Mouse (Mus musculus) stomach, postnatal 0 days (tissue): ENCODE data around the gene Tfr2. TPM values are rescaled to one million over a fixed set of nuclear protein-coding genes. Genes with fewer than 3 reads are reported as not detected.
"Not testable (repeated sequence)": the region's sequence is repeated elsewhere in the genome, so short reads cannot be mapped to it uniquely, and the experiment has no call there.

Experiments
- ATAC-seq: fragments of 200-750 bp; cut with Nextera tagmentation; 2 replicates; pipeline ENCODE4 v1.8.0; 2017; ENCODE audit not compliant: low FRiP score, low TSS enrichment
- DNase-seq: peaks from one replicate; pipeline ENCODE4 v3.0.0-alpha.2; 2016; ENCODE audit warnings: low spot score
- H3K27ac ChIP-seq: fragments of 300-500 bp; sonication (generic); replicated peaks from 2 replicates; pipeline ENCODE4 v1.5.1; 2014; ENCODE audit warnings: mild to moderate bottlenecking, control low read depth
- H3K27me3 ChIP-seq: fragments of 300-500 bp; sonication (generic); 2 replicates; pipeline ENCODE4 v1.6.1; 2014; ENCODE audit warnings: low read length; ENCODE audit not compliant: control insufficient read depth, insufficient read depth
- H3K36me3 ChIP-seq: fragments of 300-500 bp; sonication (generic); 2 replicates; pipeline ENCODE4 v1.6.1; 2014; ENCODE audit warnings: low read length, mixed read lengths; ENCODE audit not compliant: control insufficient read depth, insufficient read depth
- H3K4me1 ChIP-seq: fragments of 300-500 bp; sonication (generic); replicated peaks from 2 replicates; pipeline ENCODE4 v1.6.1; 2014; ENCODE audit warnings: antibody characterized with exemption; ENCODE audit not compliant: control insufficient read depth, insufficient read depth
- H3K4me2 ChIP-seq: fragments of 300-500 bp; sonication (generic); replicated peaks from 2 replicates; pipeline ENCODE4 v1.6.1; 2014; ENCODE audit warnings: low read depth, mild to moderate bottlenecking, control low read depth, moderate library complexity
- H3K4me3 ChIP-seq: fragments of 300-500 bp; sonication (generic); 2 replicates; pipeline ENCODE4 v1.5.1; 2014; ENCODE audit warnings: low read depth, low read length, control low read depth
- H3K9ac ChIP-seq: fragments of 300-500 bp; sonication (generic); 2 replicates; pipeline ENCODE4 v1.6.1; 2014; ENCODE audit warnings: mild to moderate bottlenecking, low read length, control low read depth, mixed read lengths
- H3K9me3 ChIP-seq: fragments of 300-500 bp; sonication (generic); 2 replicates; pipeline ENCODE4 v1.6.1; 2016; ENCODE audit warnings: low read length; ENCODE audit not compliant: control insufficient read depth
- CTCF ChIP-seq: IDR thresholded peaks from 2 replicates; pipeline ENCODE4 v1.5.1; 2016; ENCODE audit warnings: antibody characterized with exemption, low read depth, mild to moderate bottlenecking, moderate library complexity
- EP300 ChIP-seq: optimal IDR thresholded peaks from 2 replicates; pipeline ENCODE3; 2016; ENCODE audit warnings: antibody characterized with exemption
- WGBS: fragments of 180-500 bp; shearing (Covaris S2); extraction: QIAGEN DNeasy Blood & Tissue Kit; methylation state at CpG from one replicate; pipeline ENCODE4 v1.1.7; 2014; 5-methylcytosine and 5-hydroxymethylcytosine counted together
- polyA plus RNA-seq: library from polyadenylated mRNA; unstranded; fragments of >200 nt; fragmentation: Nextera tagmentation; extraction: Ambion mirVana; gene quantifications from 2 replicates; pipeline ENCODE4 v1.2.1, GENCODE M21; 2015

Tfr2 gene
- polyA plus RNA-seq, 1 experiment from 2014 or later: 1.2 TPM

DNA sequence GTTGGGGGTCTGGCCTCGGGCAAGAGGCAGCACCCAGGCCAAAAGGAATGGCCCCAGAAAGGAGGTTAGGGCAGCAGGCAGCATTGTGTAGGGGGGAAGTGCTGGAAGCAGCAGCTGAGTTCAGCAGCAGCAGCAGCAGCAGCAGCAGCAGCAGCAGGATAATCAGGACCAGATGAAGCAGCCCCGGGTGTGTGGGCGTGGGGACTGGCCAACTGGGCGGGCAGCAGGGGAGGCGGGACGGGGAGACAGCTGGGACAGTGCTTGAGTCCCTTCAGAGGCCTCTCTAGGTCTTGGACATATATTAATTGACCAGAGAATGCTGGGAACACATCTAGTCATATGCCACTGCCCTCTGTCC, 41.6 kb downstream of the Tfr2 start:
- peaks cover 12% of the 10 kb centered on the region for H3K4me1 ChIP-seq

DNA sequence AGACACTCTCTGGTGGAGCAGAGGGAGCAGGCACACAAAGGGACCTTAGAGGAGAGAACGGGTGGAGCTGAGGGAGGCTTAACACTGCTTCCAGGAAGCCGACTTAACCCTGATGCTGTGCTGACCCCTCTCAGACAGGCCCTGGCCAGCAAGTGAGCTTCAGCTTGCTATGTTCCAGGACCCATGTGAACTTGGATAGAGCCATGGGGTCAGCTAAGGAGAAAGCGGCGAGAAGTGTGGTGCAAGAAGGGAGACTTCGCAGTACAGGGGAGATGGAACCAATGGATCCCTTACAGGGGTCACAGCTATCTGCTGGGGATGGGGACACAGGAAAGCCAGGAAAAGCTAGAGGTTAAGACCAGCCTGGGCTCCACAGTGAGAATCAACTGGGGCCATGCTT, 43.4 kb downstream of the Tfr2 start:
- H3K4me2 ChIP-seq: no peak overlapping the region
- ATAC-seq: 0 out of 2 replicates have a peak, but pooled peaks have one; percentile 18
- H3K27ac ChIP-seq: peak overlapping the region; percentile 78
- H3K4me3 ChIP-seq: no peak overlapping the region
- WGBS: 49% methylated on average over 5 of the region's 5 CpGs
- no peak for TF ChIP-seq EP300
- 0 out of 2 replicates have a peak, but pooled peaks have one; percentile 1 for TF ChIP-seq CTCF
- peak overlapping the region; percentile 31 for H3K9ac ChIP-seq
- no peaks in the 10 kb centered on the region for H3K27me3 ChIP-seq
- DNase-seq: no peak
- no peaks in the 10 kb centered on the region for H3K9me3 ChIP-seq
- H3K36me3 ChIP-seq: no peaks in the 10 kb centered on the region
- peaks cover 12% of the 10 kb centered on the region for H3K4me1 ChIP-seq

More for the DNA sequence above, 41.6 kb downstream of the Tfr2 start:
- Histone ChIP-seq H3K4me2 (peak overlapping the region; percentile 50), H3K27ac (peak overlapping the region; percentile 89), H3K9me3 (no peaks in the 10 kb centered on the region), H3K4me3 (peak overlapping the region; percentile 21), H3K36me3 (no peaks in the 10 kb centered on the region), H3K9ac (peak overlapping the region; percentile 59), H3K27me3 (no peaks in the 10 kb centered on the region)
- WGBS: 16% methylated on average over 6 of the region's 6 CpGs
- TF ChIP-seq CTCF: no peak
- no peak for TF ChIP-seq EP300
- ATAC-seq (peak; percentile 47; the same call in 1 of the 2 replicates), DNase-seq (peak; percentile 57)

DNA sequence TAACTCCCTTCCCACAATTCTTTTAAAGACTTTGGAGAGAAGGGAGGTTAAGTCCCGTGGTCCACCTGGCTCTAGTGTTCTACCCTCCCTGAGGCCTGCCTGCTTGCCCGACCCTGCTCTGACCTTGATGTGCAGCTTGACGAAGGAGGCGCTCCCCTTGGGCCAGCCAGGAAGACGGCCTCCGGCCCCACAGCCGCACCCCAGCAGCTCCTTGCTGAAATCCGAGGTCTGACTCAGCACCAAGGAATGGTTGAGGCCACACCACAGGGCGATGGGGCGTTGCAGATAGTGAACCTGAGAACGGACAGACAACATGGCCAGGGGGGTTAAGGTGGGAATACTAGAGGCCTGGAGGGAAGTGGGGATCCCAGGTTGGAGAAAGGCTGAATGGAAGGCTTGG, 43.9 kb downstream of the Tfr2 start, which contains the start of gene Pcolce:
TSS of gene Pcolce (minus strand) at position 235 of the 400 bp plus-strand sequence.
- H3K9me3 ChIP-seq: no peaks in the 10 kb centered on the region
- ATAC-seq: peak; percentile 84
- H3K27me3 ChIP-seq: no peaks in the 10 kb centered on the region
- peak within 1 kb of the TSS; percentile 31 for H3K9ac ChIP-seq
- no peak within 1 kb of the TSS for H3K4me2 ChIP-seq
- DNase-seq: peak; percentile 86
- peak within 1 kb of the TSS; percentile 78 for H3K27ac ChIP-seq
- WGBS: 34% methylated on average over 11 of the region's 11 CpGs
- H3K4me1 ChIP-seq: peaks cover 10% of the 10 kb centered on the region
- no peaks in the 10 kb centered on the region for H3K36me3 ChIP-seq
- no peak within 1 kb of the TSS for H3K4me3 ChIP-seq
- TF ChIP-seq EP300: no peak
- no peak for TF ChIP-seq CTCF

DNA sequence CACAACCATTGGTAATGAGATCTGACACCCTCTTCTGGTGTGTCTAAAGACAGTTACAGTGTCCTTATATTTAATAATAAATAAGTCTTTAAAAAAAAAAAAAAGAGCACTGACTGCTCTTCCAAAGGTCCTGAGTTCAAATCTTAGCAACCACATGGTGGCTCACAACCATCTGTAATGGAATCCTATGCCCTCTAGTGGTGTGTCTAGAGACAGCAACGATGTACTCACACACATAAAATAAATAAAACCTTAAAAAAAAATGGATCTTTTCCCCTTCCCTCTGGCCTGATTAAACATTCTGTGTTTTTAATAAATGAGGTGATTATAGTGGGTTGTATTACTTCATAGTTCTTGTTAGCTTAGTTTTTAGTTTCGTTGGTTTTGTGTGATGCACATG, 45.3 kb downstream of the Tfr2 start:
- H3K27me3 ChIP-seq, H3K27ac ChIP-seq, H3K4me2 ChIP-seq, H3K9ac ChIP-seq, H3K4me3 ChIP-seq, H3K4me1 ChIP-seq, DNase-seq, ATAC-seq, H3K9me3 ChIP-seq, H3K36me3 ChIP-seq: not testable (repeated sequence)
- 63% methylated on average over 2 of the region's 2 CpGs for WGBS
- TF ChIP-seq CTCF: peak; percentile 40

GRCm38 (mm10) chr5:137615347-137615746, 45.7 kb downstream of the Tfr2 start:
- Histone ChIP-seq H3K4me2 (no peak overlapping the region), H3K36me3 (no peaks in the 10 kb centered on the region), H3K27me3 (no peaks in the 10 kb centered on the region), H3K9me3 (no peaks in the 10 kb centered on the region), H3K4me3 (no peak overlapping the region), H3K27ac (no peak overlapping the region), H3K4me1 (peaks cover 10% of the 10 kb centered on the region), H3K9ac (no peak overlapping the region)
- 68% methylated on average over 7 of the region's 7 CpGs for WGBS
- TF ChIP-seq CTCF (no peak), EP300 (no peak)
- DNase-seq: peak; percentile 54
- ATAC-seq: 0 out of 2 replicates have a peak, but pooled peaks have one; percentile 28

GRCm38 (mm10) chr5:137623937-137624530, 54.4 kb downstream of the Tfr2 start:
- H3K4me3 ChIP-seq: no peak overlapping the region
- DNase-seq (no peak), ATAC-seq (no peak)
- H3K4me2 ChIP-seq: no peak overlapping the region
- no peaks in the 10 kb centered on the region for H3K4me1 ChIP-seq
- H3K27ac ChIP-seq: no peak overlapping the region
- H3K36me3 ChIP-seq: no peaks in the 10 kb centered on the region
- no peak overlapping the region for H3K9ac ChIP-seq
- 74% methylated on average over 11 of the region's 11 CpGs for WGBS
- TF ChIP-seq CTCF: no peak
- no peak for TF ChIP-seq EP300
- H3K27me3 ChIP-seq: no peaks in the 10 kb centered on the region
- H3K9me3 ChIP-seq: no peaks in the 10 kb centered on the region
